Mouse (Mus musculus) hindbrain, postnatal 0 days (tissue): ENCODE measurements around the gene Ror1. TPM values are rescaled to one million over a fixed set of nuclear protein-coding genes. Genes with fewer than 3 reads are reported as not detected.

Experiments
- ATAC-seq: fragments of 200-750 bp; cut with Nextera tagmentation; 2 replicates; pipeline ENCODE4 v1.8.0; 2017; ENCODE audit warnings: mild to moderate bottlenecking, moderate TSS enrichment, moderate library complexity
- DNase-seq: peaks from one replicate; pipeline ENCODE4 v3.0.0-alpha.2; 2015; ENCODE audit warnings: low spot score
- H3K27ac ChIP-seq: fragments of 300-500 bp; sonication (generic); 2 replicates; pipeline ENCODE4 v1.5.1; 2014; ENCODE audit warnings: mild to moderate bottlenecking
- H3K27me3 ChIP-seq: fragments of 300-500 bp; sonication (generic); 2 replicates; pipeline ENCODE4 v1.6.1; 2014; ENCODE audit warnings: low read length, mixed read lengths; ENCODE audit not compliant: insufficient read depth
- H3K36me3 ChIP-seq: fragments of 300-500 bp; sonication (generic); 2 replicates; pipeline ENCODE4 v1.6.1; 2014; ENCODE audit warnings: low read length, mixed read lengths; ENCODE audit not compliant: insufficient read depth
- H3K4me1 ChIP-seq: fragments of 300-500 bp; sonication (generic); 2 replicates; pipeline ENCODE4 v1.6.1; 2014; ENCODE audit warnings: antibody characterized with exemption, low read length, mixed read lengths; ENCODE audit not compliant: insufficient read depth
- H3K4me2 ChIP-seq: fragments of 300-500 bp; sonication (generic); 2 replicates; pipeline ENCODE4 v1.6.1; 2014; ENCODE audit warnings: low read depth, mild to moderate bottlenecking, low read length, moderate library complexity, mixed read lengths
- H3K4me3 ChIP-seq: fragments of 300-500 bp; sonication (generic); 2 replicates; pipeline ENCODE4 v1.5.1; 2014; ENCODE audit warnings: low read length
- H3K9ac ChIP-seq: fragments of 300-500 bp; sonication (generic); replicated peaks from 2 replicates; pipeline ENCODE4 v1.6.1; 2014; ENCODE audit warnings: mild to moderate bottlenecking, low read length, moderate library complexity, mixed read lengths
- H3K9me3 ChIP-seq: fragments of 300-500 bp; sonication (generic); 2 replicates; pipeline ENCODE4 v1.6.1; 2016; ENCODE audit warnings: low read length, mixed read lengths
- CTCF ChIP-seq: IDR thresholded peaks from 2 replicates; pipeline ENCODE4 v1.5.1; 2016; ENCODE audit warnings: antibody characterized with exemption, control low read depth, low read depth
- WGBS: fragments of 180-500 bp; shearing (Covaris S2); extraction: QIAGEN DNeasy Blood & Tissue Kit; methylation state at CpG from one replicate; pipeline ENCODE4 v1.1.7; 2014; 5-methylcytosine and 5-hydroxymethylcytosine counted together
- polyA plus RNA-seq: library from polyadenylated mRNA; unstranded; fragments of >200 nt; fragmentation: Nextera tagmentation; extraction: Ambion mirVana; gene quantifications from 2 replicates; pipeline ENCODE4 v1.2.1, GENCODE M21; 2015
- total RNA-seq: library from RNA; depleted of rRNA; stranded (reverse); fragments of >200 nt; gene quantifications from 2 replicates; pipeline ENCODE4 v1.2.3, GENCODE M21; 2014

The Ror1 gene
- total and polyA plus RNA-seq, 2 experiments from 2014 or later = 2.0 to 5.8 TPM

GRCm38 (mm10) chr4:100252050-100252449 is 156.5 kb downstream of the Ror1 start:
- WGBS = 67% methylated on average over 1 of the region's 1 CpGs
- no peaks in the 10 kb centered on the region for H3K36me3 ChIP-seq
- DNase-seq (no peak), ATAC-seq (no peak)
- no peaks in the 10 kb centered on the region for H3K4me1 ChIP-seq
- no peak overlapping the region for H3K9ac ChIP-seq
- no peak overlapping the region for H3K27ac ChIP-seq
- H3K4me3 ChIP-seq = no peak overlapping the region
- TF ChIP-seq CTCF = no peak
- no peaks in the 10 kb centered on the region for H3K27me3 ChIP-seq
- no peaks in the 10 kb centered on the region for H3K9me3 ChIP-seq
- H3K4me2 ChIP-seq = no peak overlapping the region

- Histone ChIP-seq H3K4me3 (no peak overlapping the region), H3K36me3 (no peaks in the 10 kb centered on the region), H3K27ac (no peak overlapping the region), H3K9me3 (no peaks in the 10 kb centered on the region), H3K27me3 (no peaks in the 10 kb centered on the region), H3K4me1 (no peaks in the 10 kb centered on the region), H3K4me2 (no peak overlapping the region), H3K9ac (no peak overlapping the region)
- no peak for ATAC-seq
- no peak for TF ChIP-seq CTCF
- WGBS = 69% methylated on average over 10 of the region's 10 CpGs
- DNase-seq = no peak
Observed at GRCm38 (mm10) chr4:100252646-100253045, 157.1 kb downstream of the Ror1 start.

- Histone ChIP-seq H3K4me1 (no peaks in the 10 kb centered on the region), H3K4me3 (no peak overlapping the region), H3K27ac (no peak overlapping the region), H3K36me3 (no peaks in the 10 kb centered on the region), H3K4me2 (no peak overlapping the region), H3K9ac (no peak overlapping the region), H3K9me3 (no peaks in the 10 kb centered on the region), H3K27me3 (no peaks in the 10 kb centered on the region)
- no peak for ATAC-seq
- no peak for DNase-seq
- 72% methylated on average over 9 of the region's 9 CpGs for WGBS
- TF ChIP-seq CTCF = no peak
Observed at GRCm38 (mm10) chr4:100253401-100253800, 157.8 kb downstream of the Ror1 start.

- WGBS = 49% methylated on average over 7 of the region's 7 CpGs
- TF ChIP-seq CTCF = no peak
- no peak overlapping the region for H3K9ac ChIP-seq
- no peaks in the 10 kb centered on the region for H3K4me1 ChIP-seq
- no peak overlapping the region for H3K27ac ChIP-seq
- DNase-seq = no peak
- no peaks in the 10 kb centered on the region for H3K9me3 ChIP-seq
- H3K4me2 ChIP-seq = no peak overlapping the region
- no peak for ATAC-seq
- H3K27me3 ChIP-seq = no peaks in the 10 kb centered on the region
- no peaks in the 10 kb centered on the region for H3K36me3 ChIP-seq
- no peak overlapping the region for H3K4me3 ChIP-seq
Observed at GRCm38 (mm10) chr4:100253831-100254230, 158.2 kb downstream of the Ror1 start.

- Histone ChIP-seq H3K36me3 (no peaks in the 10 kb centered on the region), H3K27ac (no peak overlapping the region), H3K4me1 (no peaks in the 10 kb centered on the region), H3K9ac (no peak overlapping the region), H3K27me3 (no peaks in the 10 kb centered on the region), H3K4me3 (no peak overlapping the region), H3K9me3 (no peaks in the 10 kb centered on the region), H3K4me2 (no peak overlapping the region)
- no peak for ATAC-seq
- no peak for DNase-seq
- no peak for TF ChIP-seq CTCF
- 89% methylated on average over 5 of the region's 5 CpGs for WGBS
Observed at GRCm38 (mm10) chr4:100258462-100258861, 162.9 kb downstream of the Ror1 start.

- 97% methylated on average over 1 of the region's 1 CpGs for WGBS
- H3K27ac ChIP-seq = no peak overlapping the region
- ATAC-seq (no peak), DNase-seq (no peak)
- H3K36me3 ChIP-seq = no peaks in the 10 kb centered on the region
- no peaks in the 10 kb centered on the region for H3K27me3 ChIP-seq
- H3K9ac ChIP-seq = no peak overlapping the region
- no peak overlapping the region for H3K4me2 ChIP-seq
- TF ChIP-seq CTCF = no peak
- no peak overlapping the region for H3K4me3 ChIP-seq
- H3K9me3 ChIP-seq = no peaks in the 10 kb centered on the region
- H3K4me1 ChIP-seq = no peaks in the 10 kb centered on the region
Observed at GRCm38 (mm10) chr4:100263917-100264316, 168.3 kb downstream of the Ror1 start.

- no peaks in the 10 kb centered on the region for H3K36me3 ChIP-seq
- no peak overlapping the region for H3K4me3 ChIP-seq
- H3K4me1 ChIP-seq = no peaks in the 10 kb centered on the region
- H3K27ac ChIP-seq = no peak overlapping the region
- no peak overlapping the region for H3K9ac ChIP-seq
- no peak for DNase-seq
- H3K4me2 ChIP-seq = no peak overlapping the region
- H3K27me3 ChIP-seq = no peaks in the 10 kb centered on the region
- H3K9me3 ChIP-seq = no peaks in the 10 kb centered on the region
- 82% methylated on average over 10 of the region's 10 CpGs for WGBS
- no peak for TF ChIP-seq CTCF
- no peak for ATAC-seq
Observed at GRCm38 (mm10) chr4:100271059-100271735, 175.6 kb downstream of the Ror1 start.
